Mouse (Mus musculus) embryonic facial prominence, embryonic 12.5 days (tissue): ENCODE data around the gene Fzd2. TPM values are rescaled to one million over a fixed set of nuclear protein-coding genes. Genes with fewer than 3 reads are reported as not detected.

Experiments used
- ATAC-seq: fragments of 200-750 bp; cut with Nextera tagmentation; 2 replicates; pipeline ENCODE4 v1.8.0; 2017; ENCODE audit not compliant: insufficient number of reproducible peaks, insufficient read depth, low FRiP score, low TSS enrichment
- H3K27ac ChIP-seq: fragments of 300-500 bp; sonication (generic); 2 replicates; pipeline ENCODE4 v1.5.1; 2016; ENCODE audit warnings: mild to moderate bottlenecking
- H3K27me3 ChIP-seq: fragments of 300-500 bp; sonication (generic); 2 replicates; pipeline ENCODE4 v1.6.1; 2016; ENCODE audit warnings: mild to moderate bottlenecking, moderate library complexity
- H3K36me3 ChIP-seq: fragments of 300-500 bp; sonication (generic); 2 replicates; pipeline ENCODE4 v1.6.1; 2016; ENCODE audit warnings: mild to moderate bottlenecking
- H3K4me1 ChIP-seq: fragments of 300-500 bp; sonication (generic); 2 replicates; pipeline ENCODE4 v1.6.1; 2016
- H3K4me2 ChIP-seq: fragments of 300-500 bp; sonication (generic); replicated peaks from 2 replicates; pipeline ENCODE4 v1.6.1; 2016; ENCODE audit warnings: mild to moderate bottlenecking, moderate library complexity
- H3K4me3 ChIP-seq: fragments of 300-500 bp; sonication (generic); 2 replicates; pipeline ENCODE4 v1.5.1; 2016; ENCODE audit warnings: mild to moderate bottlenecking
- H3K9ac ChIP-seq: fragments of 300-500 bp; sonication (generic); 2 replicates; pipeline ENCODE4 v1.6.1; 2016; ENCODE audit warnings: mild to moderate bottlenecking, moderate library complexity
- H3K9me3 ChIP-seq: fragments of 300-500 bp; sonication (generic); 2 replicates; pipeline ENCODE4 v1.6.1; 2016; ENCODE audit warnings: mild to moderate bottlenecking, moderate library complexity
- WGBS: fragments of 180-500 bp; shearing (Covaris S2); methylation state at CpG from one replicate; pipeline ENCODE4 v1.1.7; 2016; 5-methylcytosine and 5-hydroxymethylcytosine counted together
- polyA plus RNA-seq: library from polyadenylated mRNA; unstranded; fragments of >200 nt; fragmentation: Nextera tagmentation; extraction: Ambion mirVana; gene quantifications from 2 replicates; pipeline ENCODE4 v1.2.1, GENCODE M21; 2016

Gene Fzd2
- polyA plus RNA-seq, 1 experiment from 2014 or later, result 93.6 TPM

DNA sequence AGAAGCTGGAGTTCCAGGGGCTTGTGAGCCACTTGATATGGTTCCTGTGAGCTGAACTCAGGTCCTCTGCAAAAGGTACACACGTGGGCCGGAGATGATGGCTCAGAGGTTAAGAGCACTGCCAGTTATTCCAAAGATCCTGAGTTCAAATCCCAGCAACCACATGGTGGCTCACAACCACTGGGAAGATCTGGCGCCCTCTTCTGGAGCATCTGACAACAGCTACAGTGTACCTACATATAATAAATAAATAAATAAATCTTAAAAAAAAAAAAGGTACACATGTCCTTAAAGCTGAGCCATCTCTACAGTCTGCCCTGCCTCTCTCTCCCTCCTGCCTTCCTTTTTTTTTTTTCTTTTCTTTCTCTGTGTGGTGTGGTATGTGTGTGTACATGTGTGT is 48.6 kb downstream of the Fzd2 start:
- Histone ChIP-seq H3K4me3 (no peak overlapping the region), H3K4me1 (0 out of 2 replicates have a peak, but pooled peaks cover 3% of the 10 kb centered on the region), H3K9me3 (no peaks in the 10 kb centered on the region), H3K9ac (no peak overlapping the region), H3K36me3 (no peaks in the 10 kb centered on the region), H3K4me2 (no peak overlapping the region), H3K27me3 (no peaks in the 10 kb centered on the region), H3K27ac (no peak overlapping the region)
- WGBS, result 65% methylated on average over 3 of the region's 3 CpGs
- no peak; the same call in 1 of the 2 replicates for ATAC-seq

DNA sequence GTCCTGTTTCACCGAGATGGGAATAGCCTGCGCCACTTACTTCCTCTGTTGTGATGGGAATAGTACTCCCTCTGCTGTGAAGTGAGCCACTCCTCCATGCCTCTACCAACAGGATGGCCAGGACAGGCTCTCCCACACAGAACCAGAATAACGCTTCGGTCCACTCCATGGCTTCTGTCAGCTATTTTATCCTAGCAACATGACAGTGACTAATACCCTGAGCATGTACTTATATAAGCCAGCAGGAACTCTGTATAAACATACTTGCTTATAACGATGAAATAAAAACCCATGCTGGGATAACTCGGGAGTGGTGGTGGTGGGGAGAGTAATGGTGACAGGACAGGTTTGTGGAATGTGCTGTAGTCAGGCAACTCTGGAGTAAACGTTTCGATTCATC is 51.7 kb downstream of the Fzd2 start:
- Histone ChIP-seq H3K27ac (no peak overlapping the region), H3K4me1 (0 out of 2 replicates have a peak, but pooled peaks cover 3% of the 10 kb centered on the region), H3K4me2 (no peak overlapping the region), H3K36me3 (no peaks in the 10 kb centered on the region), H3K4me3 (no peak overlapping the region), H3K27me3 (no peaks in the 10 kb centered on the region), H3K9me3 (no peaks in the 10 kb centered on the region), H3K9ac (no peak overlapping the region)
- WGBS, result 69% methylated on average over 8 of the region's 8 CpGs
- no peak for ATAC-seq

DNA sequence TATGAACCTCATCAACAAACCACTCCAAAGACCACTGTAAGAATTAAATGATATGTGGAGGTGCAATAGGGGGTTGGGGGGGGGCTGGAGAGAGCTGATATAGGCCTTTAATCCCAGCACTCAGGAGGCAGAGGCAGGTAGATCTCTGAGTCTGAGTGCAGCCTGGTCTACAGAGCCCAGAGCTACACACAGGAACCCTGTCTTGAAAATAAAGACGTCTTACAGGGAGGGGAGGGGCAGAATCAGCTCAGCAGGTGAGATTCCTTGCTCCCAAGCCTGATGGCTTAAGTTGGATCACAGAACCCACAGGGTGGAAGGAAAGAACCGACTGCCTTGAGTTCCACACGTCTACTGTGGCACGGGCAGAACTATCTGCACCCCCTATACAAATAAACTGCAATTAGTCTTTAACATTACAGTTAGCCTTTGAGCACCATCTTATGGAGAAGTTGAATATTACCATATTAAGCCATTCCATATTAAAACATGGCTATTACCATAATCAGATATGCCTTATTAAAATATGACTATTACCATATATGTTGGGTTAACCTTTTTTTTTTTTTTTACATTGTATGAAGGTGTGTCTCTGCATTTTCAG is 52.2 kb downstream of the Fzd2 start:
- Histone ChIP-seq H3K4me2 (no peak overlapping the region), H3K9ac (no peak overlapping the region), H3K9me3 (no peaks in the 10 kb centered on the region), H3K36me3 (no peaks in the 10 kb centered on the region), H3K27me3 (no peaks in the 10 kb centered on the region), H3K27ac (no peak overlapping the region), H3K4me1 (0 out of 2 replicates have a peak, but pooled peaks cover 3% of the 10 kb centered on the region), H3K4me3 (no peak overlapping the region)
- ATAC-seq, result no peak
- WGBS, result 19% methylated on average over 4 of the region's 4 CpGs

DNA sequence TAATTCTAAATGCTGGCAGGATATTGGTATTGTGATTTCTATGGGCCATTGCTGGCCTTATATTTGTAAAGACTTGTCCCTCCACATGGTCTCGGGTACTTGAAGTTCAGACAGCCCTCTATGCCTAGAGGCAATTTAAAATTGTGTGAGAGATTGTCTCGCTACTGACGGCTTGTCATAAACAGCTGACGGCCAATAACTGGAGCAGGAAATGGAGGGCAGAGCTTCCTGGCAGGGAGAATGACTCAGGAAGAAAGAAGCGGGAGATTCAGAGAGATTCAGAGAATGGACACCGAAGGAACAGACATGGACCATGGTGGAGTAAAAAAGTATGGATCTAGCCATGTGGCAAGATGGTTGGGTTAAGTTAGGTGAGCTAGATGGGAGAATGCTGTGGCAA is 52.7 kb downstream of the Fzd2 start:
- ATAC-seq, result no peak
- 60% methylated on average over 6 of the region's 6 CpGs for WGBS
- H3K27ac ChIP-seq, result no peak overlapping the region
- no peaks in the 10 kb centered on the region for H3K9me3 ChIP-seq
- no peak overlapping the region for H3K9ac ChIP-seq
- no peak overlapping the region for H3K4me3 ChIP-seq
- H3K27me3 ChIP-seq, result no peaks in the 10 kb centered on the region
- H3K4me1 ChIP-seq, result 0 out of 2 replicates have a peak, but pooled peaks cover 3% of the 10 kb centered on the region
- H3K4me2 ChIP-seq, result no peak overlapping the region
- H3K36me3 ChIP-seq, result no peaks in the 10 kb centered on the region

Other genes starting within 250 kb of the Fzd2 start
- gene Slc4a1, start 238.2 kb upstream of the Fzd2 start, polyA plus RNA-seq, result 24.5 and 26.4 TPM in 2 replicates
- gene Rundc3a, start 211.0 kb upstream of the Fzd2 start, polyA plus RNA-seq, result 15.9 and 20.4 TPM in 2 replicates
- 188 and 189 TPM in 2 replicates for gene Slc25a39, start 196.4 kb upstream of the Fzd2 start, polyA plus RNA-seq
- gene Grn, start 174.1 kb upstream of the Fzd2 start, polyA plus RNA-seq, result 116 and 126 TPM in 2 replicates
- gene Fam171a2, start 156.7 kb upstream of the Fzd2 start, polyA plus RNA-seq, result 13.5 and 15.3 TPM in 2 replicates
- 6.8 and 8.3 TPM in 2 replicates for gene Itga2b, start 134.3 kb upstream of the Fzd2 start, polyA plus RNA-seq
- 68.7 and 69.1 TPM in 2 replicates for gene Gpatch8, start 48.0 kb upstream of the Fzd2 start, polyA plus RNA-seq
- gene Gm11627, start 24.9 kb upstream of the Fzd2 start, polyA plus RNA-seq, result 11.8 and 12.3 TPM in 2 replicates
- gene Meioc, start 59.3 kb downstream of the Fzd2 start, polyA plus RNA-seq, result 0.65 and 1.3 TPM in 2 replicates
- 49.3 and 52.1 TPM in 2 replicates for gene Ccdc43, start 93.4 kb downstream of the Fzd2 start, polyA plus RNA-seq
- gene Adam11, start 157.0 kb downstream of the Fzd2 start, polyA plus RNA-seq, result 23.2 and 25.0 TPM in 2 replicates
- gene Gjc1, start 215.3 kb downstream of the Fzd2 start, polyA plus RNA-seq, result 103 and 105 TPM in 2 replicates
- not detected in 2 replicates for gene Higd1b, start 231.5 kb downstream of the Fzd2 start, polyA plus RNA-seq